Mouse (Mus musculus) heart, postnatal 0 days (tissue): ENCODE measurements around the gene Stk4.

Experiments
- CTCF ChIP-seq: IDR thresholded peaks from 2 replicates; pipeline ENCODE4 v1.5.1; 2016; ENCODE audit warnings: antibody characterized with exemption, control low read depth, low read depth
- EP300 ChIP-seq: IDR thresholded peaks from 2 replicates; pipeline ENCODE4 v1.6.1; 2016; ENCODE audit warnings: antibody characterized with exemption, low read depth

- TF ChIP-seq EP300 (no peak), CTCF (peak; percentile 38)
Observed at GRCm38 (mm10) chr2:164136393-164136792, 66.3 kb downstream of the Stk4 start.
